Comparison of ENCODE assay signal across 22 mouse cellular contexts in genomic region chr12:81245411-81245810, GRCm38 (mm10).
DNase-seq lines count a peak whose midpoint lies in the region; ATAC-seq and TF ChIP-seq lines count a peak whose summit lies in the region.
"Had no signal": no experiment of that assay in that cellular context is flagged by ENCODE, and none has a peak within 500 bp of the region (broad histone marks: within the 10 kb centered on the region; RNA-seq: fewer than 3 reads in every experiment).

No protein-coding gene starts in this region.

- H3K4me3 ChIP-seq in liver, adult 2 months (ENCODE audit: insufficient read depth, low read depth, low read length) = no peak overlapping the region
- H3K4me3 ChIP-seq in neural tube, embryonic 15.5 days (replicated peaks) = no peak overlapping the region
- no peak overlapping the region for H3K4me3 ChIP-seq in forebrain, embryonic 13.5 days
- H3K4me3 ChIP-seq: embryonic facial prominence, embryonic 13.5 days; erythroblast, embryonic 14.5 days; forebrain, embryonic 12.5 days; heart, embryonic 15.5 days; hindbrain, embryonic 15.5 days; intestine, embryonic 15.5 days; liver, embryonic 12.5 days; midbrain, embryonic 15.5 days had no signal

- H3K79me2 ChIP-seq in liver, adult 2 months (ENCODE audit: control insufficient read depth, insufficient read depth, low read length) = no peaks in the 10 kb centered on the region

- TF ChIP-seq CTCF in liver, adult 2 months (IDR thresholded peaks at IDR 0.05; ENCODE audit: low read depth, low read length) = no peak

- no peaks in the 10 kb centered on the region for H3K4me1 ChIP-seq in liver, adult 2 months (ENCODE audit: control insufficient read depth, insufficient read depth, low read length)
- H3K4me1 ChIP-seq in neural tube, embryonic 15.5 days = no peaks in the 10 kb centered on the region
- H3K4me1 ChIP-seq in forebrain, embryonic 13.5 days = no peaks in the 10 kb centered on the region
- H3K4me1 ChIP-seq: embryonic facial prominence, embryonic 13.5 days; forebrain, embryonic 12.5 days; heart, embryonic 15.5 days; intestine, embryonic 15.5 days; liver, embryonic 12.5 days; midbrain, embryonic 15.5 days had no signal

- H3K4me2 ChIP-seq in neural tube, embryonic 15.5 days = no peak overlapping the region
- no peak overlapping the region for H3K4me2 ChIP-seq in forebrain, embryonic 13.5 days
- H3K4me2 ChIP-seq: embryonic facial prominence, embryonic 13.5 days; forebrain, embryonic 12.5 days; heart, embryonic 15.5 days; hindbrain, embryonic 15.5 days; intestine, embryonic 15.5 days; liver, embryonic 12.5 days; midbrain, embryonic 15.5 days had no signal

- no peaks in the 10 kb centered on the region for H3K27me3 ChIP-seq in liver, adult 2 months (ENCODE audit: control insufficient read depth, insufficient read depth, low read length)
- no peaks in the 10 kb centered on the region for H3K27me3 ChIP-seq in neural tube, embryonic 15.5 days (replicated peaks)
- H3K27me3 ChIP-seq in forebrain, embryonic 13.5 days = no peaks in the 10 kb centered on the region
- H3K27me3 ChIP-seq: embryonic facial prominence, embryonic 13.5 days; forebrain, embryonic 12.5 days; heart, embryonic 15.5 days; hindbrain, embryonic 15.5 days; intestine, embryonic 15.5 days; liver, embryonic 12.5 days; midbrain, embryonic 15.5 days had no signal

- no peaks in the 10 kb centered on the region for H3K9me3 ChIP-seq in neural tube, embryonic 15.5 days (replicated peaks)
- no peaks in the 10 kb centered on the region for H3K9me3 ChIP-seq in forebrain, embryonic 13.5 days (replicated peaks)
- H3K9me3 ChIP-seq: embryonic facial prominence, embryonic 13.5 days; forebrain, embryonic 12.5 days; heart, embryonic 15.5 days; hindbrain, embryonic 15.5 days; intestine, embryonic 15.5 days; liver, embryonic 12.5 days; midbrain, embryonic 15.5 days had no signal

- ATAC-seq in neural tube, embryonic 15.5 days (ENCODE audit: low FRiP score) = no peak
- no peak for ATAC-seq in forebrain, embryonic 13.5 days
- ATAC-seq: intestine, embryonic 15.5 days; liver, embryonic 12.5 days; midbrain, embryonic 15.5 days had no signal

- DNase-seq in cerebellum, adult 18-20 months = peak; percentile 46 to 53
- no peak for DNase-seq in cerebellum, postnatal 10 days
- DNase-seq in liver, adult 2 months (ENCODE audit: extremely low read depth, low read depth, low spot score) = peak; percentile 10
- DNase-seq in liver = no peak
- DNase-seq in neural tube, embryonic 10.5 days (ENCODE audit: extremely low spot score, low spot score) = no peak
- no peak for DNase-seq in Muller cell, postnatal 12 days (ENCODE audit: inconsistent ontology term)
- DNase-seq: adrenal gland, postnatal 14 days; embryo, embryonic 11 days; kidney, adult 8-10 months; kidney, postnatal 10 days; left cerebral cortex, postnatal 4 days; spleen, adult 18-20 months had no signal

- no peak overlapping the region for H3K9ac ChIP-seq in liver, adult 2 months (ENCODE audit: low read depth, low read length)
- H3K9ac ChIP-seq in neural tube, embryonic 15.5 days (replicated peaks) = no peak overlapping the region
- H3K9ac ChIP-seq in forebrain, embryonic 13.5 days = no peak overlapping the region
- H3K9ac ChIP-seq: embryonic facial prominence, embryonic 13.5 days; forebrain, embryonic 12.5 days; heart, embryonic 15.5 days; hindbrain, embryonic 15.5 days; intestine, embryonic 15.5 days; liver, embryonic 12.5 days; midbrain, embryonic 15.5 days had no signal

- H3K27ac ChIP-seq in liver, adult 2 months (replicated peaks; ENCODE audit: insufficient read depth, low read depth, low read length) = no peak overlapping the region
- H3K27ac ChIP-seq in neural tube, embryonic 15.5 days (replicated peaks) = 0 out of 2 replicates have a peak overlapping the region, but pooled peaks have one; percentile 3
- H3K27ac ChIP-seq in forebrain, embryonic 13.5 days = no peak overlapping the region
- H3K27ac ChIP-seq: embryonic facial prominence, embryonic 13.5 days; forebrain, embryonic 12.5 days; heart, embryonic 15.5 days; hindbrain, embryonic 15.5 days; intestine, embryonic 15.5 days; liver, embryonic 12.5 days; midbrain, embryonic 15.5 days had no signal

- no peak for TF ChIP-seq POLR2A in liver, adult 2 months (IDR thresholded peaks at IDR 0.05; ENCODE audit: extremely low read depth, insufficient read depth, low read length)

- 28% methylated on average over 6 of the region's 6 CpGs for WGBS in liver, adult 2 months
- 75% methylated on average over 6 of the region's 6 CpGs for WGBS in neural tube, embryonic 15.5 days
- WGBS in forebrain, embryonic 13.5 days = 82% methylated on average over 6 of the region's 6 CpGs

- no peaks in the 10 kb centered on the region for H3K36me3 ChIP-seq in liver, adult 2 months (ENCODE audit: control insufficient read depth, insufficient read depth, low read length)
- no peaks in the 10 kb centered on the region for H3K36me3 ChIP-seq in neural tube, embryonic 15.5 days
- H3K36me3 ChIP-seq in forebrain, embryonic 13.5 days (ENCODE audit: poor library complexity, severe bottlenecking) = no peaks in the 10 kb centered on the region
- H3K36me3 ChIP-seq: embryonic facial prominence, embryonic 13.5 days; forebrain, embryonic 12.5 days; heart, embryonic 15.5 days; hindbrain, embryonic 15.5 days; intestine, embryonic 15.5 days; liver, embryonic 12.5 days; midbrain, embryonic 15.5 days had no signal

Comparison
In these comparisons a context has a peak if more than half of its experiments do, and no peak if none do; other contexts are left out.
1. DNase-seq: peak in cerebellum, adult 18-20 months (2 of 2) and liver, adult 2 months (single experiment); none in cerebellum, postnatal 10 days (0 of 2), liver (single experiment), neural tube, embryonic 10.5 days (single experiment) and Muller cell, postnatal 12 days (single experiment).